Mouse (Mus musculus) lung, embryonic 16.5 days (tissue): ENCODE measurements at regions not wholly inside any gene's neighbourhood (a gene's known extent, or its start where the extent isn't known, plus 50 kb on each side); places are given as distances from the start of the nearest gene placed in this dataset.

Experiments
- ATAC-seq: fragments of 200-750 bp; cut with Nextera tagmentation; 2 replicates; pipeline ENCODE4 v1.8.0; 2017; ENCODE audit warnings: low read depth, mild to moderate bottlenecking, moderate library complexity
- H3K27ac ChIP-seq: fragments of 300-500 bp; sonication (generic); 2 replicates; pipeline ENCODE4 v1.5.1; 2014; ENCODE audit warnings: mild to moderate bottlenecking, control low read depth, low read length
- H3K27me3 ChIP-seq: fragments of 300-500 bp; sonication (generic); 2 replicates; pipeline ENCODE4 v1.6.1; 2014; ENCODE audit warnings: low read depth, low read length, mixed read lengths; ENCODE audit not compliant: control insufficient read depth, insufficient read depth
- H3K36me3 ChIP-seq: fragments of 300-500 bp; sonication (generic); 2 replicates; pipeline ENCODE4 v1.6.1; 2014; ENCODE audit warnings: low read length; ENCODE audit not compliant: control insufficient read depth, insufficient read depth
- H3K4me1 ChIP-seq: fragments of 300-500 bp; sonication (generic); replicated peaks from 2 replicates; pipeline ENCODE4 v1.6.1; 2014; ENCODE audit warnings: low read length, mixed read lengths; ENCODE audit not compliant: control insufficient read depth, insufficient read depth
- H3K4me2 ChIP-seq: fragments of 300-500 bp; sonication (generic); 2 replicates; pipeline ENCODE4 v1.6.1; 2014; ENCODE audit warnings: low read depth, low read length, control low read depth
- H3K4me3 ChIP-seq: fragments of 300-500 bp; sonication (generic); 2 replicates; pipeline ENCODE4 v1.5.1; 2014; ENCODE audit warnings: mild to moderate bottlenecking, low read length, control low read depth
- H3K9ac ChIP-seq: fragments of 300-500 bp; sonication (generic); 2 replicates; pipeline ENCODE4 v1.6.1; 2014; ENCODE audit warnings: low read length, control low read depth
- H3K9me3 ChIP-seq: fragments of 300-500 bp; sonication (generic); 2 replicates; pipeline ENCODE4 v1.6.1; 2016; ENCODE audit warnings: low read length; ENCODE audit not compliant: control insufficient read depth
- WGBS: fragments of 180-500 bp; shearing (Covaris S2); extraction: QIAGEN DNeasy Blood & Tissue Kit; methylation state at CpG from one replicate; pipeline ENCODE4 v1.1.7; 2014; 5-methylcytosine and 5-hydroxymethylcytosine counted together

DNA sequence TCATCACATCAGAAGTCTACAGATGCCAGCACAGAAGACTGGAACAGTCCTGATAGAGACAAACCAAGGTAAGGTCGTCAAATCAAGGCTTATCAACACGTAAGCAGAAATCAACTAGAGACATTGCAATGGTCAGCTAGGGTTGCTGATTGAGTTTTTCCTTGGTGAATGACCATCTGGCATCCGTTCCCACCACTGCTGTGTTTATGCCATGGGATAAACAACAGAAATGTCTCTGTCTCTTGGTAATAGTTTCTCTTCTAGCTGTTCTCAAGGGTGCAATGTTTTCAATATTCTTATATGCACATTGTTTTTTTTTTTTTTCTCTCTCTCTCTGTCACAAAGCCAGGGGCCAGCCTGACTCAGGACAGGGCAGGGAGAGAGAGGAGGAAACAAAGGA, 110.2 kb upstream of the Plxnc1 start:
- no peak overlapping the region for H3K9ac ChIP-seq
- H3K36me3 ChIP-seq, result no peaks in the 10 kb centered on the region
- no peaks in the 10 kb centered on the region for H3K27me3 ChIP-seq
- no peaks in the 10 kb centered on the region for H3K9me3 ChIP-seq
- 63% methylated on average over 3 of the region's 3 CpGs for WGBS
- no peak overlapping the region for H3K4me3 ChIP-seq
- H3K4me1 ChIP-seq, result peaks cover 7% of the 10 kb centered on the region; the same call in 1 of the 2 replicates
- no peak for ATAC-seq
- no peak overlapping the region for H3K27ac ChIP-seq
- H3K4me2 ChIP-seq, result no peak overlapping the region

DNA sequence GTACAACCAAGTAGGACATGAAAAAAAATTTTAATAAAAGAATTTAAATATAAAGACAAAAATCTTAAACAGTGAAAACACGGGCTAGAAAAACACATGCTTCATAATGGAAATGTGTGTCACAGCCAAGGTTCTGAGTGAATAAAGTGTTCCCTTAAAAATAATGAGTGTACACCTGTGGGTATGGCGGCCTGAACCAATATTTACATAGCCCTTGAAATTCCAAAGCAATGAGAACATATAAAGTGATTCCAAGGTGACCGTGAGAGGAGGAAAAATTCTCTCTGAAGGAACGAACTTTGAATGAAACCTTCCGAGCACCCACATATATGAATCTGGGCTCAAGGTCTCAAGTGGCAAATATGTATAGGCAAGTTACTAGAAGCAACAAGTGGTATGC, 104.2 kb upstream of the Plxnc1 start:
- H3K27me3 ChIP-seq, result no peaks in the 10 kb centered on the region
- H3K4me1 ChIP-seq, result peaks cover 12% of the 10 kb centered on the region
- 50% methylated on average over 5 of the region's 5 CpGs for WGBS
- no peak overlapping the region for H3K4me3 ChIP-seq
- no peak overlapping the region for H3K9ac ChIP-seq
- H3K27ac ChIP-seq, result peak overlapping the region; percentile 97
- H3K4me2 ChIP-seq, result no peak overlapping the region
- H3K9me3 ChIP-seq, result no peaks in the 10 kb centered on the region
- H3K36me3 ChIP-seq, result no peaks in the 10 kb centered on the region
- peak; percentile 73 for ATAC-seq

DNA sequence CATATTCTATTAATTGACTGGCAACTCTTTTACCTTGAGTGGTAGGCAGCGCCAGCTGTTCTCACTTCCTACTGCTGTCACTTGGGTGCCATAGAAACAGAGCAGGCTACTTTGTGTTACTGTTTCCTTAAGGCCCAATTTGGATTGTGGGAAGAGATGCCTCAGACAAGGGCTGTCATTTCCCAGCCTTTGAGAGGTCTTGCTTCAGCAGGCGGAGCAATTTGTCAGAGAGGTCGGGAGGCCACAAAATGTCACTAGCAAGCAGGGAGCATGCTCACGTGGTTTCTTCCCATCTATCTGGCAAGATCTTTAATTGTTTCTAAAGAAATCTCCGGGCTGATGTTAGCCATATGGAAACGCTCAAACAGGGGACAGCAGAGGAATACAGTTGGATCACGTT, 99.3 kb upstream of the Plxnc1 start:
- ATAC-seq, result peak; percentile 86
- H3K9ac ChIP-seq, result no peak overlapping the region
- peak overlapping the region; percentile 60 for H3K27ac ChIP-seq
- H3K4me3 ChIP-seq, result no peak overlapping the region
- 30% methylated on average over 7 of the region's 7 CpGs for WGBS
- H3K4me1 ChIP-seq, result peaks cover 15% of the 10 kb centered on the region
- no peaks in the 10 kb centered on the region for H3K27me3 ChIP-seq
- no peak overlapping the region for H3K4me2 ChIP-seq
- no peaks in the 10 kb centered on the region for H3K36me3 ChIP-seq
- H3K9me3 ChIP-seq, result no peaks in the 10 kb centered on the region

DNA sequence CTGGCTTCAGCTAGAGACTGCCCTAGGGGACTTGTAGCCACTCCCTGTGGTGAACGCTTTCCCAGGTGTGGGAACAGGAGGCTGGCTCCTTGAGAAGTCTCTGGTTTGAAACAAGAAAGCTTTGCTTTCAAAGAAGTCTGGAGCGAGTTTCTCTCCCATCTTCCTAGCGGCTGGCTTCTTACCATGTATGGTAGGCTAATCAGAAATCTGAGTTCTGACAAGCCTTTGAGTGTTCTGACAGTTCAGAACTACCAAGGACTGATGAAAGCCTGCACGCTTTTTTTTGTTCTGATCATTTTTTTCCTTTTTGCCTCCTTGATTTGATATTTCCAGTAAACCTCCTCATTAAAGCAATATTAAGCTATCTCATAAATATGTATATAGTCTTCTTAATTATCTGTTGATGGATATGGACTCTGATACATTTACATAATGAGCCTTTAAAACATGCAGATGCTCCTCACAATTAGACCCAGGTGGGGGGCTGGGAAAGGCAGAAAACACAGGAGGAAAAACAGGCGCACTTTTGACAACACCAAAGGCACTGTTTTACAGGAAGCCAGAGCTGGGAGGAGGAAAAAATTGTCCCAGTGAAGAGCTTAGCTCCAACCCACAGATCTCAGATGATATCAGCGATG, 95.7 kb upstream of the Plxnc1 start:
- 68% methylated on average over 6 of the region's 6 CpGs for WGBS
- H3K27ac ChIP-seq, result no peak overlapping the region
- H3K4me1 ChIP-seq, result peaks cover 10% of the 10 kb centered on the region
- H3K36me3 ChIP-seq, result no peaks in the 10 kb centered on the region
- H3K9ac ChIP-seq, result no peak overlapping the region
- no peak overlapping the region for H3K4me3 ChIP-seq
- no peaks in the 10 kb centered on the region for H3K9me3 ChIP-seq
- H3K4me2 ChIP-seq, result no peak overlapping the region
- H3K27me3 ChIP-seq, result no peaks in the 10 kb centered on the region
- no peak for ATAC-seq

DNA sequence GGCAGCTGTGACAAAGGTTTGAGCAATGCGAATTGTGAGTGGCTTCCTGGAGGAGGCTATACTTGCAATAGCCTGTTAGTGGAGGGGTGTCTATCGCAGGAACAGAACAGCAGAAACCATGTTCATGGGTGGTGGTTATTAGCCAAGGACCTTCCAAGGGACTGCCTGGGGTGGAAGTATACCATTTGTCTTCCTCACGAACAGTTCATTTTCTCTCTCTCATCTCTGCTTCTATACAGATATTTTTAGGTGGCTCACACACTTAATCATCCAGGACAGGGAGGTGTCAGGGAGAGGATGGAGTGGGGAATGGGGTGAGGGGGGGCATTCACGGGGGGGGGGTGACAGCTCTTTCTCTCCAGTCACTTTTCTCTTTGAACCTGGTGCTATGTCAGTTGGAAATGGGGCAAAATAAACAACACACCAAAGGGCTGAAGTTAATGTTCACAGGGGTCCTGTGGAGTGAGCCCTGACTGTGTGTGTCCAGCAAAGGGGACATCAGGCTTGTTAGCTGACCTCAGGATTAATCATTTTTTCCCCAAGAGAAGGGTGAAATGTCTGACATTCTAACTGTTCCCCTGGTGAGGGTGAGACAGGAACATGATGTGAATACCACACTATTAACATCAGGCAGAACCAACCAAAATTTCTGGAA, 91.5 kb upstream of the Plxnc1 start:
- H3K9me3 ChIP-seq, result no peaks in the 10 kb centered on the region
- no peak overlapping the region; the same call in none of the 2 replicates for H3K27ac ChIP-seq
- no peaks in the 10 kb centered on the region for H3K36me3 ChIP-seq
- no peaks in the 10 kb centered on the region for H3K27me3 ChIP-seq
- 42% methylated on average over 4 of the region's 4 CpGs for WGBS
- H3K4me3 ChIP-seq, result no peak overlapping the region
- ATAC-seq, result peak; percentile 78
- H3K4me1 ChIP-seq, result peaks cover 12% of the 10 kb centered on the region; the same call in 1 of the 2 replicates
- no peak overlapping the region for H3K9ac ChIP-seq
- no peak overlapping the region for H3K4me2 ChIP-seq

DNA sequence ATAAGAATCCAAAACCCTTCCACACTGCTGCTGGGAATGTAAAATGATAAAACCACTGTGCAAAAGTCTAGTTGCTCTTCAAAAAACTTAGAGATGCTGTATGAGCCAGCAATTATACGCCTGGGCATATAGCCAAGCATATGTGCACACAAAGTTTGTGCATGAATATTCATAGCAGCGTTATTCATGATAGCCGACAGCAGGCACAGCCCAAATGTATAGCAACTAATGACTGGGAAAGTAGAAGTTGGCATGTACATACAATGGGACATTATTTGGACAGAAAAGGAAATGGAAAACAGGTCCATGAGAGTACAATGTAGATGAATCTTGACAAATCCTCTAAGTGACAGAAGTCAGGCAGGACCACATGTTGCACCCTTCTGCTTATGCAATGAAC, 90.7 kb upstream of the Plxnc1 start:
- H3K4me2 ChIP-seq, result no peak overlapping the region
- no peaks in the 10 kb centered on the region for H3K9me3 ChIP-seq
- no peak overlapping the region for H3K9ac ChIP-seq
- peak overlapping the region; percentile 47 for H3K27ac ChIP-seq
- no peak overlapping the region for H3K4me3 ChIP-seq
- no peaks in the 10 kb centered on the region for H3K27me3 ChIP-seq
- peaks cover 12% of the 10 kb centered on the region; the same call in 1 of the 2 replicates for H3K4me1 ChIP-seq
- 50% methylated on average over 3 of the region's 3 CpGs for WGBS
- H3K36me3 ChIP-seq, result no peaks in the 10 kb centered on the region
- ATAC-seq, result peak; percentile 49; the same call in 1 of the 2 replicates

DNA sequence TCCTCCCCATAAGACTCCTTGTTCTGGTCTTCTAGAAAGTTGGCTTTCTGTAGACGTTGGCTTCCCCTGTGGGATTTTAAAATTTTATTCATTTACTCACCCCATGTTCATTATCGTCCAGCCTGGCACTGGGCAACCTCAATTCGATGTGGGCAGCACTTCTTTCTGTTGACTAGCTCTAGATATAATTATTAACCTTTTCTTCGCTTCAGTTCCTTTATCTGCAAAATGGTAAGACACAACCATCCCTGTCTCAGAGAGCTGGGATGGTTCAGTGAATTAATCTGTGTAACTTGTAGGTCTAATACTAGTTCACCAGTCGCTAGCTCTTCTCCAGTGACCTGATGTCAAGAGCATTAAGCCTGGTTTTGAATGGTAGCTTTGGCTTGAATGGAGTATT, 89.9 kb upstream of the Plxnc1 start:
- no peak for ATAC-seq
- Histone ChIP-seq H3K4me1 (peaks cover 12% of the 10 kb centered on the region; the same call in 1 of the 2 replicates), H3K4me3 (no peak overlapping the region), H3K27me3 (no peaks in the 10 kb centered on the region), H3K36me3 (no peaks in the 10 kb centered on the region), H3K4me2 (no peak overlapping the region), H3K9ac (no peak overlapping the region), H3K9me3 (no peaks in the 10 kb centered on the region), H3K27ac (no peak overlapping the region)
- WGBS, result 83% methylated on average over 5 of the region's 5 CpGs

DNA sequence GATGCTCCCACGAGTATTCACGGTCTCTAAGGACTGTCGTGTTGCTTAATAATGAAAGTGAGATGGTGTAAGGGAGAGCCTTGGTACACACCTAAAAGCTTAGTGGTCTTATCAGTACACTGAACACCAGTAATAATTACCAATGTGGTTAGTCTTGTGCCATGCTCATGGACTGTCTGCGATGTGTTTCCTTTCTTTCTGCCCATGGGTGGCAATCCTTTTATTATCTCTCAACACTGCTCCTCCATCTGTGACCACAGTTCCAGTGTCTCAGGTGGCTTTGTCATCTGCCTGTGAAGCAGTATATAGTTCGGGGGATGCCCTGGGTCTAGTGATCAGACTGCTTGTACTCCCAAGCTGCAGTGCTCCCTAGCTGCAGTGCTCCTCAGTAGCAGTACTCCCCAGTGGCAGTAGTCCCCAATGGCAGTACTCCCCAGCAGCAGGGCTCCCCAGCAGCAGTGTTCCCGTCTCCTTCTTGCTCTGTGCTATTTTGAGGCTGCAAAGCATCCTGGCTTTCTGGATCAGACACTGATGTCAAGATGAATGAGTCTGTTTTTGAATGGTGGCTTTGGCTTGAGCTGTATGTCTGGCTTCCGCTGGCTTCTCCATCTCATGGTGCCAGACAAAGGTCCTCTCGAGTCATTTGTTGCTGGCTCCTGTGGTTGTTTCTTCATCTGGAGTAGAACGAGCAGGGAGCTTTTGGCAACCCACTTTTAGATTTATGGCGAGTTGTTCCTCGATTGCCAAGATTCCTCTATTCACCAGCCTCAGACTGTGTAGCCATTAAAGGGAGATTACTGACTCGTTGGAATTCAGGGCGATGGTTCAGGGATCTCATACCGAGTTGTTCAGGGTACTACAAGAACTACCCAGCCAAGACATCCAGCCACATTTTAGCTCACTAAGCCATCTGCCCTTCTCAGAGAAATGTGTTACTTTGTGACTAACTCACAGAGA, 88.4 kb upstream of the Plxnc1 start:
- Histone ChIP-seq H3K4me3 (no peak overlapping the region), H3K4me2 (no peak overlapping the region), H3K36me3 (no peaks in the 10 kb centered on the region), H3K27ac (peak overlapping the region; percentile 18; the same call in 1 of the 2 replicates), H3K4me1 (peaks cover 12% of the 10 kb centered on the region; the same call in 1 of the 2 replicates), H3K9me3 (no peaks in the 10 kb centered on the region), H3K9ac (no peak overlapping the region), H3K27me3 (no peaks in the 10 kb centered on the region)
- WGBS, result 59% methylated on average over 14 of the region's 14 CpGs
- ATAC-seq, result 0 out of 2 replicates have a peak, but pooled peaks have one; percentile 19

DNA sequence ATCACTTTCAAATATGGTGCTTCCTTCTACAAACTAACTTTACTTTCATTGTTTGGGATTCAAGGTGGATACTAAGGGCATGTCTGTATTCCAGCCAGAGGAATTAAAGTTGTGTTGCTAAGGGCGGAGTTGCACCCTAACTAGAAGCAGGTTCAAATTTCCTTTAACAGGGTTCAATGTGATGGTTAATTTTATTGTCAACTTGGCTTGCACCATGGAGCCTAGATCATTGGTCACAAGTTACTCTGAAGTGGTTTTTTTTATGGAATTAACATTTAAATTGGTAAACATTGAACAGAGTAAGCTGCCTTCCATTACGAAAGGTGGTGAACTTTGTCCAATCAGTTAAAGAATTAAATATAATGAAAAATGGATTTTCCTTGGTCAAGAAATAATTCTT, 86.7 kb upstream of the Plxnc1 start:
- no peaks in the 10 kb centered on the region for H3K36me3 ChIP-seq
- no peak for ATAC-seq
- no peaks in the 10 kb centered on the region for H3K9me3 ChIP-seq
- H3K4me3 ChIP-seq, result no peak overlapping the region
- H3K27me3 ChIP-seq, result no peaks in the 10 kb centered on the region
- no peak overlapping the region for H3K4me2 ChIP-seq
- no peak overlapping the region for H3K27ac ChIP-seq
- H3K4me1 ChIP-seq, result peaks cover 12% of the 10 kb centered on the region; the same call in 1 of the 2 replicates
- WGBS, result 91% methylated on average over 2 of the region's 2 CpGs
- no peak overlapping the region for H3K9ac ChIP-seq
